Mouse (Mus musculus) monocyte, adult 5-6 weeks (primary cell): ENCODE results near the gene Nova1. TPM values are rescaled to one million over a fixed set of nuclear protein-coding genes. Genes with fewer than 3 reads are reported as not detected.

Experiments used
- ATAC-seq: fragments of 153-309, 156-312 bp; replicated peaks from 2 replicates; pipeline ENCODE4 v1.8.0; 2017; ENCODE audit warnings: mild to moderate bottlenecking; ENCODE audit not compliant: low TSS enrichment, insufficient number of reproducible peaks, severe bottlenecking, poor library complexity, low FRiP score
- total RNA-seq: library from RNA; stranded (forward); fragments of 200-1000, 200-491, 200-594 nt; gene quantifications from 3 replicates; pipeline ENCODE4 v1.2.3, GENCODE M21; 2017

Nova1 gene
- total RNA-seq, result 0.10 TPM in 1 of 3 replicates, not detected in the others

- no peak for ATAC-seq
Observed at GRCm38 (mm10) chr12:46818856-46819347, at the start of gene Nova1. Nova1 (minus strand) TSS chr12:46818929.

- ATAC-seq, result no peak
Observed at GRCm38 (mm10) chr12:46819348-46820022, 756 bp upstream of the Nova1 start.

GRCm38 (mm10) chr12:46818021-46818855 lies 491 bp downstream of the Nova1 start:
- ATAC-seq, result no peak

GRCm38 (mm10) chr12:46817211-46817803 lies 1.4 kb downstream of the Nova1 start:
- ATAC-seq, result no peak

GRCm38 (mm10) chr12:46816291-46816690 lies 2.4 kb downstream of the Nova1 start:
- ATAC-seq, result no peak

GRCm38 (mm10) chr12:46815697-46816096 lies 3.0 kb downstream of the Nova1 start:
- ATAC-seq, result no peak

GRCm38 (mm10) chr12:46814820-46815219 lies 3.9 kb downstream of the Nova1 start:
- ATAC-seq, result no peak

- no peak for ATAC-seq
Observed at GRCm38 (mm10) chr12:46801311-46801710, 17.4 kb downstream of the Nova1 start.

- no peak for ATAC-seq
Observed at GRCm38 (mm10) chr12:46782301-46783280, 36.1 kb downstream of the Nova1 start.

GRCm38 (mm10) chr12:46781481-46781880 lies 37.2 kb downstream of the Nova1 start:
- ATAC-seq, result no peak

- ATAC-seq, result no peak
Observed at GRCm38 (mm10) chr12:46780983-46781382, 37.7 kb downstream of the Nova1 start.

- no peak for ATAC-seq
Observed at GRCm38 (mm10) chr12:46759450-46759849, 59.3 kb downstream of the Nova1 start.

- no peak for ATAC-seq
Observed at GRCm38 (mm10) chr12:46754325-46754848, 64.3 kb downstream of the Nova1 start.

GRCm38 (mm10) chr12:46753096-46753495 lies 65.6 kb downstream of the Nova1 start:
- ATAC-seq, result no peak

GRCm38 (mm10) chr12:46733261-46733660 lies 85.5 kb downstream of the Nova1 start:
- no peak for ATAC-seq

- no peak for ATAC-seq
Observed at GRCm38 (mm10) chr12:46731943-46732342, 86.8 kb downstream of the Nova1 start.

GRCm38 (mm10) chr12:46721914-46722313 lies 96.8 kb downstream of the Nova1 start:
- ATAC-seq, result no peak

- no peak for ATAC-seq
Observed at GRCm38 (mm10) chr12:46719076-46719475, 99.7 kb downstream of the Nova1 start.
